ENCODE assay signal across 11 mouse cellular contexts in the genomic region with DNA sequence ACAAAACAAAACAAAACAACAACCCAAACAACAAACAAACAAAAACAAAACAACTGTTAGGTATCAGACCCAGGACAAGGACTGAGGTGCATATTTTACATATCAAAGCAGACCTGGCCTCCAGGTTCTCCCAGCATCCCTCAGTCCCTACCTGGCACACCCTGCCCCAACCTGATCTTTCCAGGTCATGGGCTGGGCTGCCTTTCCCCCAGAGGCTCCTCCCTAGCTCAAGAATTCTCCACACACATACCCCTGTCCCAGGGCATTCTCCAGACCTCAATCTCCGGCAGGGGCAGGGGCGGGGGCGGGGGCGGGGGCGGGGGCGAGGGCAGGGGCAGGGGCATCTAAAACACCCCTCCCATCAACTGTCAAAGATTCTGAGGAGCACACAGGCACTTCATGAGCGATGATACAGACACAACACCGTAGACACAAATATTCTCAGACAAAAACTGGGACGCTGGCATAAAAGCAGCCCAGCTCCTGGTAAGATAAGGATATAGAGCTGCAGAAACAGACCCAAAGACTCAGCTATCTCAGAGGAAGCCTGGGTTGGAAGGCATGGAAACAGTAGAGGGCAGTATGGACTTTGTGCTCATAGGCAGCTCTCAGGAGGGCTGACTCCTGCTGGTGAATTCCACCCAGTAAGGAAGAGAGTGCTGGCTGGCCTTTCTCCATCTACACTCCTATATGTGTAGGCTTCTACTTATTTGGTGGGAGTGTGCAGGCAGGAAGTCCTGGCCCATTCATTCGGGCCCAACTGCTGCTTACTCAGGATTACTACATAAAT.
DNase-seq lines count a peak whose midpoint lies in the region; ATAC-seq and TF ChIP-seq lines count a peak whose summit lies in the region.
"Had no signal": no experiment of that assay in that cellular context is flagged by ENCODE, and none has a peak within 500 bp of the region (broad histone marks: within the 10 kb centered on the region; RNA-seq: fewer than 3 reads in every experiment).

No protein-coding gene starts in this region.

- no peak overlapping the region for H3K27ac ChIP-seq in kidney, adult 2 months (ENCODE audit: insufficient read depth, low read depth, low read length)
- H3K27ac ChIP-seq in thymus, adult 2 months (ENCODE audit: control insufficient read depth, insufficient read depth, low read length), result no peak overlapping the region
- H3K27ac ChIP-seq in intestine, embryonic 16.5 days (ENCODE audit: low read length), result no peak overlapping the region
- H3K27ac ChIP-seq: embryonic facial prominence, embryonic 10.5 days; forebrain, embryonic 15.5 days had no signal

- no peaks in the 10 kb centered on the region for H3K36me3 ChIP-seq in kidney, adult 2 months (ENCODE audit: control insufficient read depth, insufficient read depth, low read length)
- no peaks in the 10 kb centered on the region for H3K36me3 ChIP-seq in thymus, adult 2 months (ENCODE audit: control insufficient read depth, insufficient read depth, low read length)
- H3K36me3 ChIP-seq in intestine, embryonic 16.5 days (ENCODE audit: control insufficient read depth, insufficient read depth, low read length), result no peaks in the 10 kb centered on the region
- H3K36me3 ChIP-seq: embryonic facial prominence, embryonic 10.5 days; forebrain, embryonic 15.5 days had no signal

- TF ChIP-seq CTCF in kidney, adult 2 months (conservative IDR thresholded peaks at IDR 0.05; ENCODE audit: insufficient read depth, insufficient read length, low read depth, low read length), result 0 out of 2 replicates have a peak, but pooled peaks have one; percentile 7
- no peak for TF ChIP-seq CTCF in thymus, adult 2 months (IDR thresholded peaks at IDR 0.05; ENCODE audit: borderline replicate concordance, control insufficient read depth, extremely low read depth, insufficient read depth, low read length, poor library complexity)

- H3K4me2 ChIP-seq in intestine, embryonic 16.5 days (ENCODE audit: low read depth, low read length), result no peak overlapping the region
- H3K4me2 ChIP-seq: forebrain, embryonic 15.5 days had no signal

- H3K27me3 ChIP-seq in kidney, adult 2 months (replicated peaks; ENCODE audit: control insufficient read depth, insufficient read depth, low read length), result no peaks in the 10 kb centered on the region; the same call in 1 of the 2 replicates
- H3K27me3 ChIP-seq in thymus, adult 2 months (ENCODE audit: control insufficient read depth, insufficient read depth, low read length), result no peaks in the 10 kb centered on the region
- H3K27me3 ChIP-seq in intestine, embryonic 16.5 days (replicated peaks; ENCODE audit: control insufficient read depth, insufficient read depth, low read length), result no peaks in the 10 kb centered on the region
- H3K27me3 ChIP-seq: forebrain, embryonic 15.5 days had no signal

- ATAC-seq in intestine, embryonic 16.5 days, result peak; percentile 42; the same call in 1 of the 2 replicates
- ATAC-seq: forebrain, embryonic 15.5 days had no signal

- no peak for DNase-seq in kidney, adult 2 months
- DNase-seq in kidney, postnatal 4 days, result no peak
- DNase-seq in thymus, adult 2 months, result peak; percentile 10
- no peak for DNase-seq in thymus, adult 18-20 months
- DNase-seq in cerebellum, postnatal 4 days (ENCODE audit: low spot score in 2 of 2), result no peak
- DNase-seq in ovary, postnatal 14 days (ENCODE audit: low spot score), result no peak
- DNase-seq: lung, postnatal 14 days; right cerebral cortex, postnatal 25 days had no signal

- H3K4me1 ChIP-seq in kidney, adult 2 months (ENCODE audit: control insufficient read depth, insufficient read depth, low read length), result no peaks in the 10 kb centered on the region
- H3K4me1 ChIP-seq in thymus, adult 2 months (replicated peaks; ENCODE audit: control insufficient read depth, insufficient read depth, low read length), result no peaks in the 10 kb centered on the region
- no peaks in the 10 kb centered on the region for H3K4me1 ChIP-seq in intestine, embryonic 16.5 days (ENCODE audit: control insufficient read depth, insufficient read depth, low read length)
- H3K4me1 ChIP-seq: forebrain, embryonic 15.5 days had no signal

- H3K4me3 ChIP-seq in kidney, adult 2 months (ENCODE audit: insufficient read depth, low read depth, low read length), result no peak overlapping the region
- H3K4me3 ChIP-seq in thymus, adult 2 months (ENCODE audit: control insufficient read depth, insufficient read depth, low read length), result no peak overlapping the region
- H3K4me3 ChIP-seq in intestine, embryonic 16.5 days (ENCODE audit: low read length), result no peak overlapping the region
- H3K4me3 ChIP-seq: embryonic facial prominence, embryonic 10.5 days; forebrain, embryonic 15.5 days had no signal

- no peak for TF ChIP-seq POLR2A in kidney, adult 2 months (IDR thresholded peaks at IDR 0.05; ENCODE audit: low read depth, low read length)
- TF ChIP-seq POLR2A in thymus, adult 2 months (IDR thresholded peaks at IDR 0.05; ENCODE audit: control insufficient read depth, extremely low read depth, insufficient read depth, low read length, poor library complexity), result no peak

- WGBS in kidney, adult 2 months, result 59% methylated on average over 10 of the region's 10 CpGs
- WGBS in thymus, adult 2 months, result 78% methylated on average over 10 of the region's 10 CpGs
- WGBS in intestine, embryonic 16.5 days, result 51% methylated on average over 10 of the region's 10 CpGs

- H3K9ac ChIP-seq in intestine, embryonic 16.5 days (ENCODE audit: low read depth, low read length), result no peak overlapping the region
- H3K9ac ChIP-seq: forebrain, embryonic 15.5 days had no signal

- no peaks in the 10 kb centered on the region for H3K9me3 ChIP-seq in intestine, embryonic 16.5 days (ENCODE audit: control insufficient read depth, low read length)
- H3K9me3 ChIP-seq: embryonic facial prominence, embryonic 10.5 days; forebrain, embryonic 15.5 days had no signal
